Mouse (Mus musculus) urinary bladder, adult 18-20 months (tissue): ENCODE measurements around the gene Snapc4.
"Not testable (repeated sequence)": the region's sequence is repeated elsewhere in the genome, so short reads cannot be mapped to it uniquely, and the experiment has no call there.

Experiments used
- DNase-seq, 2 experiments: peaks; one replicate each; pipeline ENCODE4 v3.0.0; 2022; ENCODE audit warnings: low spot score in 2 of 2, mixed read lengths in 2 of 2

The Snapc4 gene

GRCm38 (mm10) chr2:26380871-26381270 is 418 bp upstream of the Snapc4 start:
- not testable (repeated sequence) for DNase-seq

DNA sequence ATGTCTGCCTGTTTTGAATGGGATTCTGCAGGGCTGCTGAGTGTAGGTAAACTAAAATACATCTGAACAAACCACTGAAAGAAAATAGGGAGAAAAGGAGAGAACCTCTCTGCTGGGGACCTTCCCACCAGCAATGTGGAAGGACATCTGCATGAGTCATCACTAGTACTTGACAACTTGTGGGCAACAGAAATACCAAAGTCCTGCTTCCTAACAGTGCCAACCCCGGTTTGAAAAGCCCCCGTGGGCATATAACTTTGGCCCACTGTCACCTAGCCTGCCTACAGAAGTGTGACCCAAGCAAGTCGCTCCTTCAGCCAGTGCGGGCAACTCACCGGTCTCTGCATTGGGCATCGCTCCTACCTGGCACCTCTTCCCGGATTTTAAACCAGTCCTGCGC is 8.1 kb downstream of the Snapc4 start:
- no peak for DNase-seq

GRCm38 (mm10) chr2:26368572-26368971 is 11.9 kb downstream of the Snapc4 start:
- no peak for DNase-seq

DNA sequence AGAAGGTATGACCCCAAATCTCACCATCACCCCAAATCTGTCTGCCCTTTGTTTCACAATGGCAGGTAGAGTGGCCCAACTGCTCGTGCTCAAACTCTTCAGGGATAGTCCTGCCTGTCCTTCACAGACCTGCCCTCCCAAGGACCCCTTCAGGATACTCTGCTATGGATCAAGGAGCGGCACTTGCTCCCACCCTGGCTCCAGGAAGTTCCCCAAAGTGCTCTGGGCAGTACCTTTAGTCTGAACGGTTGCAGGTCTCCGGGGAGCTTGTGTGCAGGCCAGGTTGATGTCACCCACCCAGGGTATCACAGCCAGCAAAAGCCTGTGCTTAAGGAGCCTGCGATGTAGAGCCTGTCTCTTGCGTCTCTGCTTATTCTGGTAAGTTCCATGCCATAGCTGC is 12.5 kb downstream of the Snapc4 start:
- no peak for DNase-seq

DNA sequence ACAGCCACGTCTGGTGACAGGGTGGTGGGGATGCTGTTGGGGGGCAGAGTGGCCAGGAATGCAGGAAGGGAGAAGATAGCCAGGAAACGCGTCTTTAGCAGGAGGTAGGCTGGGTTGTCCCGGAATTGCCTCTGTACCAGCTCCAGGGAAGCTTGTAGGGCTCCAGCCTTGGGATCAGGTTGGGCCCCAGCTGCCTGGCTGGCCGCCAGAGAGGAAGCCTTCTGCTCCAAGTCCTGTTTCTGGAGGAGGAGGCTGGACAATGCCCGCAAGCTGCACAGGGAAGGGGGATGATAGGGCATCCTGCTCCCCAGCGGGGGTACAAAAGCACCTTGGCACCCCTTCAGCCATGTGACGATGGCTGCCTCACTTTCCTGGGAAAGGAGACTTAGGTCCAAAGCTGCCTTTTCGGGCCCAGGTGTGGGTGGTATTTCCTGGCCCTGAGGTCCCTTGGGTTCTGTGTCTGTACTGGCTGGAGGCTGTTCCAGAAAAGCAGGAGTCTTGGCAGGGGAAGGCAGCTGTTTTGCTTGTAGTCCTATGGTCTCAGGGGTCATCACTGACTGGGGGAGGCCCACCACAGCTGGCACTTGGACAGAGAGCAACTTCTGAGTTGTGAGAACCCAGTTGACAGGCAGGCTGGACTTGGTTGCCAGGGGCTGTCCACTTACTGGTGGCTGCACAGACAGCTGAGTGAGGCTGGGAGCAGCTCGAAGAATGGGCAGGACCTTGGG is 15.6 kb downstream of the Snapc4 start:
- DNase-seq = no peak

DNA sequence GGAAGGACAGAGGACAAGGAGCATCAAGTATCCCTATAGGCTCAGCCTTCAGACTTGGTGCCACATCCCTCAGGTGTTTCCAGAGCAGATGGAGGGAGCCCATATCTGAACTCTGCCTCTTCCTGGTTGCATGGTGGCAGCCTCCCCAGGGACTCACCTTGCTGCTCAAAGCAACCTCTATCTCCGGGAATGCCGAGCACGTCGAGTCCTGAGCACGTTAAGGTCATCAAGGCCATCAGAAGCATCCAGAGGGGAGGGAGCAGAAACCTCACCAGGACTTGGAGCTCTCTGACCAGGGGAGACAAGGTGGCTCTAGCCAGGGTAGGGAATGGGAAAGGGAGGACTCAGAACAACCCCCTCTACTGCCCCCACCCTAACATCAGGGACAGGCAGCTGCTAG is 17.0 kb downstream of the Snapc4 start:
- DNase-seq = no peak

- no peak for DNase-seq
Measured at GRCm38 (mm10) chr2:26362991-26363390, 17.5 kb downstream of the Snapc4 start.

- no peak for DNase-seq
Measured at GRCm38 (mm10) chr2:26360772-26361171, 19.7 kb downstream of the Snapc4 start, which contains the start of gene Card9. Gene Card9 (minus strand): TSS chr2:26360918.

GRCm38 (mm10) chr2:26359983-26360382 is 20.5 kb downstream of the Snapc4 start:
- no peak for DNase-seq

DNA sequence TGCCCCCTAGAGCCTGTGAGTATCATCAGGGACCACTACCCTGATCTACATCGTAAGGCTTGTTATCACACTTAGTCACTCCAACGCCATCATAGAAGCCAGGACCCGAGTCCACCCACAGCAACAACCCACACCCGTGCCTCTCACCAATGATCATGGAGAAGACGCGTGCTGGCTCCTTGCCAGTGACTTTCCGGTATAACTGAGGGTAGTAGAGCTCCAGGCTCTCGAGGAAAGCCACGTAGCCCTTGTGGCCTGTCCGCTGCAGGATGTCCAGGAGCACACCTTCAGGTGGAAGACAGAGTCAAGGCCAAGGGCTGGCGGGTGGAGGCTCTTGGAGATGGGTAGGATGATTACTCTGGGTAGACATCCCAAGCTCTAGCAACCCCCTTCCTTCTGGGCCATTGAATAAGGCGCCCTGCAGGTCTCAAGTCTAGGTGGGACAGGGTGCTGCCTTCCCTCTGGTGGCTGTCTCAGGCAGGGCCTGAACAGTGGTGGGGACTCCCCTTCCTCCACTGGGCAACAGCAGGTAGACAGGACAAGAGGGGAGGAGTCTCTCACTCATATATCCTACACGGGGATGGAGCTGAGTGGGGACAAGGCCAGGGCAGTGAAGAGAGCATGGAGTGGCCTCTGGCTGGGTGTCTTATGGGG is 21.7 kb downstream of the Snapc4 start:
- DNase-seq = no peak

GRCm38 (mm10) chr2:26357484-26357883 is 23.0 kb downstream of the Snapc4 start:
- no peak for DNase-seq

DNA sequence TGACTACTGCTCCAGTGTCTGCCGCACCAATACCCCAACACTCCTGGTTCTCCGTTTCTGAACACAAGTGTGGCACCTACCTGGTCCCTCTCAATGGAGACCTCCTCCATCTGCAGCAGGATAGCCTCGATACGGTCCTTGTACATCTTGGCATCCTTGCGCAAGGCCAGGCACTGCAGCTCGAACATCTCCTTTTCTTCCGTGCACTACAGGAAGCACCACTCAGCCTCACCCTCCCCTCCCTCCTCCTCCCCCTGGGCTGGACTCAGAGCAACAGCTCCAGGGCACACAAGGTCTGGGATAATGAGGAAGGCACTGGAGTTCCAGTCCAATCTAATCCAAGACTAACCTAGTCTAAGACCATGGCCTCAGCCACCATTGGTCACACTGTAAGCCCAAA is 23.8 kb downstream of the Snapc4 start:
- no peak for DNase-seq

- no peak for DNase-seq
Measured at GRCm38 (mm10) chr2:26356231-26356630, 24.2 kb downstream of the Snapc4 start.

GRCm38 (mm10) chr2:26354401-26354800 is 26.1 kb downstream of the Snapc4 start:
- DNase-seq = no peak

- DNase-seq = no peak
Measured at GRCm38 (mm10) chr2:26353066-26353980, 27.1 kb downstream of the Snapc4 start.

- DNase-seq = peak in 1 of 2 experiments; percentile 46
Measured at GRCm38 (mm10) chr2:26352291-26352910, 28.1 kb downstream of the Snapc4 start.

GRCm38 (mm10) chr2:26351358-26352290 is 28.8 kb downstream of the Snapc4 start, which contains the start of gene Dnlz:
Gene Dnlz (minus strand): TSS chr2:26352110.
- DNase-seq = peak; percentile 90 to 93

- no peak for DNase-seq
Measured at GRCm38 (mm10) chr2:26348241-26348640, 32.2 kb downstream of the Snapc4 start.

- no peak for DNase-seq
Measured at GRCm38 (mm10) chr2:26342609-26343490, 37.6 kb downstream of the Snapc4 start.

- peak in 1 of 2 experiments; percentile 41 for DNase-seq
Measured at GRCm38 (mm10) chr2:26342044-26342443, 38.4 kb downstream of the Snapc4 start.
